Mouse (Mus musculus): ENCODE data around the gene Pth2. TPM values are rescaled to one million over a fixed set of nuclear protein-coding genes. Genes with fewer than 3 reads are reported as not detected.
A peak's percentile ranks its signal among the peaks of the same experiment; 100 is the strongest.
"Not testable (repeated sequence)": the region's sequence is repeated elsewhere in the genome, so short reads cannot be mapped to it uniquely, and the experiment has no call there.

Gene Pth2
- total RNA-seq, 2 experiments from 2014 or later = not detected

DNA sequence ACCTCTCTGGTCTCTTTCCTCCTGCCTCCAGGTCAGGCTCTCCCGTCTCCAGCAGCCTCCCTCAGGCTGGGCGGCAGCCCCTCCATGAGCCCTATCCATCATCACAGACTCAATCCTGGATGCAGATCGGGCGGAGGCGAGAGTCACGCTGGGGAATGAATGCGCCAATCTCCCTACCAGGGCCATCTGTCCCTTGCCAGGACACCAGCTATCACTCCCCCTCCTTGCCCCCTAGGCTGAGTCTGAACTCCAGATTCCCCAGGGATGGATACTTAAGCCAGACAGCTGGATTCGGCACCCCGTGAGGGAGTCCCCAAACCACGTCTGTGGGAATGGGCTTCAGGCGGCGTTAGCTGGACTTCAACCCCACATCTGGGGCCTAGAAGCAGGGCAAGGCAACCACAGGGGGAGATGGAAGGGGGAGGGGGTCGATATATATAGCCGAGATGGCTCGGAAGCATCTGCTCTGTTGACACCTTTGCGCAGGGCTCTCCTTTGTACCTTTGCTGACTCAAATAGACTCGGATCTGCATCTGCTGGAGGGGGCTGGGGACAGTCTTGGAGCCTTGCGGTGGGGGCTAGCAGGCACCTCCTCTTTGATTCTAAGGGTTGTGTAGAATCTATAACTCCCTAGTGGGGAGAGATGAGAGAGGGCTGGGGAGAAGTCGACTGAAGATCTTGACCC, 12.9 kb upstream of the Pth2 start:
- no peak for DNase-seq (ENCODE audit: low spot score)
- intact Hi-C loops (cut with DNase I) = no loop called here

DNA sequence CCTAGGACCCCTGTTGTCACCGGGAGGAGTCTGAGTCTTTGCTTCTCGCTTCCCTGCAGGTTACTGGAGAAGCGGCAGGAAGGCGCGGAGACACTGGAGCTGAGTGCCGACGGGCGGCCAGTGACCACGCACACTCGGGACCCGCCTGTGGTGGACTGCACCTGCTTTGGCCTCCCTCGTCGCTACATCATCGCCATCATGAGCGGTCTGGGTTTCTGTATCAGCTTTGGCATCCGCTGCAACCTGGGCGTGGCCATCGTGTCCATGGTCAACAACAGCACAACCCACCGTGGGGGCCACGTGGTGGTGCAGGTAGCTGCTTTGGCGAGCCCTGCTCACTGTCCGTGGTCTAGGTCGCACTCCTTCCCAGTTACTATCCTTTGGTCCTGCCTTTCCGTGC, 12.1 kb upstream of the Pth2 start:
- no peak for DNase-seq (ENCODE audit: low spot score)
- intact Hi-C loops (cut with DNase I) = no loop called here

DNA sequence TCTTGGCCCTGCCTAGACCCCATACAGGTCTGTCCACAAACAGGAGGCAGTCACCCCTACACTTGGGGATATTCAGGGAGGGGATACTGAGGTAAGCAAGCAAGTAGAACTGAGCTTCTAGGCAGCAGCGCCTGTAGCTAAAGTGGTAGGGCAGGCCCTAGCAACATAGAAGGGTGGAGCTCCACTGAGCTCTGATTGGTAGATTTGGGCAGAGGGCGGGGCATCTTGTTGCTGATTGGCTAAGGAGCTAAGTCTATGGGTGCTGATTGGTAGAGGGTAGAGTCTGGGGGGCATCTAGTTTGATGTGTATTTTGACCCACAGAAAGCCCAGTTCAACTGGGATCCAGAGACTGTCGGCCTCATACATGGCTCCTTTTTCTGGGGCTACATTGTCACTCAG, 11.3 kb upstream of the Pth2 start:
- DNase-seq (ENCODE audit: low spot score) = no peak
- intact Hi-C loops (cut with DNase I) = no loop called here

DNA sequence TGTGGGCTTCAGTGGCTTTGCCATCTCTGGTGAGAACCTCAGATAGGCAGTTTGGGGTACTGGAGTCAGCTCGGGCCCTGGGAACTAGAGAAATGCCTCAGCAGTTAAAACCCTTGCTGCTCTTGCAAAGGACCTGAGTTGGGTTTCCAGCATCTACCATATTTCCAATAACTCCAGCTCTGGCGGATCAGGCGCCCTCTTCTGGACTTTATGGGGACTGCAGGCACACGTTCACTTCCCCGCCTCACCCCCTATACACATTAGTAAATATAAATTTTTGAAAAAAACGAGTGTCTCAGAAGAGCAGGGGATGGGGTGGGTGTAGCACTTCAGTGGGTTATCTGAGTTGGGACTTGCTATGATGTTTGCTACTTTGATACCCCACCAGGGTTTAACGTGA, 7.8 kb upstream of the Pth2 start:
- no peak for DNase-seq (ENCODE audit: low spot score)
- intact Hi-C loops (cut with DNase I) = no loop called here

DNA sequence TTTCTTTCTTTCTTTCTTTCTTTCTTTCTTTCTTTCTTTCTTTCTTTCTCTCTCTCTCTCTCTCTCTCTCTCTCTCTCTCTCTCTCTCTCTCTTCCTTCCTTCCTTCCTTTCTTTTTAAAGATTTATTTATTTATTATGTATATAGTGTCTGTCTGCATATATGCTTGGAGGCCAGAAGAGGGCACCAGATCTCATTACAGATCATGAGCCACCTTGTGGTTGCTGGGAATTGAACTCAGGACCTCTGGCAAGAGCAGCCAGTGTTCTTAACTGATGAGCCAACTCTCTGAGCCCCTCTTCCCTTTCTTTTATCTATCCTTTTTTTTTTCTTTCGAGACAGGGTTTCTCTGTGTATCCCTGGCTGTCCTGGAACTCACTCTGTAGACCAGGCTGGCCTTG, 7.0 kb upstream of the Pth2 start:
- DNase-seq (ENCODE audit: low spot score); intact Hi-C loops (cut with DNase I): not testable (repeated sequence)

DNA sequence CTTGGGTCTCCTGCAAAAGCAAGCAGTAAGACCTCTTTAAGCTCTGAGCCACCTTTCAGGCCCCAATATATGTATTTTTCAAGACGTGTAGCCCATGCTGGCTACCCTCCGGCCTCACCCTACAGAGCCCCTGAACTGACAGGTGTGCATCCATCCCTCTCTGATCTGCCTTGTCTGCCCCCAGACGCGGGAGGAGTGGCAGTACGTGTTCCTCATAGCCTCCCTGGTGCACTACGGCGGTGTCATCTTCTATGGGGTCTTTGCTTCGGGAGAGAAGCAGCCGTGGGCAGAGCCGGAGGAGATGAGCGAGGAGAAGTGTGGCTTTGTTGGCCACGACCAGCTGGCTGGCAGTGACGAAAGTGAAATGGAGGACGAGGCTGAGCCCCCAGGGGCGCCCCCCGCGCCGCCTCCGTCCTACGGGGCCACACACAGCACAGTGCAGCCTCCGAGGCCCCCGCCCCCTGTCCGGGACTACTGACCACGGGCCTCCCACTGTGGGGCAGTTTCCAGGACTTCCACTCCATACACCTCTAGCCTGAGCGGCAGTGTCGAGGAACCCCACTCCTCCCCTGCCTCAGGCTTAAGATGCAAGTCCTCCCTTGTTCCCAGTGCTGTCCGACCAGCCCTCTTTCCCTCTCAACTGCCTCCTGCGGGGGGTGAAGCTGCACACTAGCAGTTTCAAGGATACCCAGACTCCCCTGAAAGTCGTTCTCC, 6.1 kb upstream of the Pth2 start:
- no peak for DNase-seq (ENCODE audit: low spot score)
- intact Hi-C loops (cut with DNase I) = no loop called here

DNA sequence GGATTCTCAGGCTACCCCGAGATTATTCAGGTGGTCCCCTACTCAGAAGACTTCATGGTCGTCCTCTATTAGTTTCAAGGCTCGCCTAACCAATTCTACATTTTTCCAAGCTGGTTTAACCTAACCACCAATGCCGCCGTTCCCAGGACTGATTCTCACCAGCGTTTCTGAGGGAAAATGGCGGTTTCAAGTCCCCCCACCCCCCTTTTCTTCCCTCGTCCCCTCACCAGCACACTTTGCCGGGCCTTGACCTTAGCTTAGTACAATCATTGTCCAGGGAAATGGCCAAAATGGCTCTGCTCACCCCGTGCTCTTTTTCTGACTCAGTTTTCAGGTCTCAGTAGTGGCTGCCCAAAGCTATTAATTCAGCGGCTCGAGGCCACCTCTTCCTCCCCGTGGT, 5.4 kb upstream of the Pth2 start:
- intact Hi-C loops (cut with DNase I) = no loop called here
- DNase-seq (ENCODE audit: low spot score) = no peak

DNA sequence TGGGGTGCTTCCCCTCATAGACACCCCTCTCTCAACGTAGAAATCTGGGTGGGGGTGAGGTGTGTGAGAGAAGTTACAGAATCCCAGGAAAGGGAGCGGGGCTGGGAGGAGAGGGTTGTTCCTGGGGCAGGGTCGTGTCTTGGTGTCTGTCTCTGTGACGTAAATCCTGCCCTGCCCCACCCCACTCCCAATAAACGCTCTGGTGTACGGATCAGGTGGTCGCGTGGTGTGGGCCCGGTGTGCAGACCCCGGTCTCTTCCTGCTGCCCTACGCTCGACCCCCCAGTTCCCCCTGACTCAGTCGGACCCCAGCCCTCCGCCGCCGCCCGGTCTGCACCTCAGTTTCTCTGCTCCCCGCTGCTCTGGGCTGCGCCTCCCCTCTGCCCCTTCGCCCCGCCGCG, 4.9 kb upstream of the Pth2 start:
- intact Hi-C loops (cut with DNase I) = no loop called here
- DNase-seq (ENCODE audit: low spot score) = no peak

DNA sequence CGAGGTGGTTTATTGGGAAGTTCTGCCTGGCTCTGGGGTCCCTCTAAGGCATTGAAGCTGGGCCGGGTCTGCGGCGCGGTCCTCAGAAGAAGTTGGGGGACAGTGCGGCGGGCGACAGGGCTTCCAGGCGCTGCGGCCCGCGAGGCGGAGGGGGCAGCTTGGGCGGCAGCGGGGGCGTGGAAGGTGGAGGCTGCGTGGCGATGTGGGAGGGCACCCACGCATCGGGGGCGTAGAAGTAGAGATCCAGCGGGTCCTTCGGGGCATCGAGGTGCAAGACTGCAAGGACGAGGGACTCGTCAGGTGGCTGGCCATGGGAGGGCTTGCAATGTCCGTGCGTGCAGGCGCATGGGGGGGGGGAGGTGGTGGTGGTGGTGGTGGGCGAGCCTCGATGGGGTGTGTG, 4.4 kb upstream of the Pth2 start:
- DNase-seq (ENCODE audit: low spot score) = no peak
- intact Hi-C loops (cut with DNase I) = no loop called here

DNA sequence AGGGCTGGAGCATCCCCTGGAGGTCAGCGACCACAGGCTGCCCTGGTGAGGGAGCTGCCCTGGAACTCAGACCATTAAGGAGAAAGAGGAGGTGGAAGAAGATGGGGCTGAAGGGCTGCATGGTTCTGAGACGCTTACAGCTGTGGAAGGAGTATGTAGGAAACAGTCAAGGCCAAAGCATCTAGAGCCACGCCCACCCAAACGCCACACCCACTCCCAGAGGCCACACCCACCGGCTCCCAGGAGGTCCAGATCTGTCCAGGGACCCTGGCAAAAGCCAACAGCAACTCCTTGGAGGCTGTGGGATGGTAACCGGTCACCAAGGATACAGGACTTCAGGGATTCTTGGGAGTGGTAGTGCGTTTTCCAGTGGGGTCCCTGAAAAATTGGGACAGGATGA, 2.2 kb upstream of the Pth2 start:
- no peak for DNase-seq (ENCODE audit: low spot score)
- intact Hi-C loops (cut with DNase I) = no loop called here

DNA sequence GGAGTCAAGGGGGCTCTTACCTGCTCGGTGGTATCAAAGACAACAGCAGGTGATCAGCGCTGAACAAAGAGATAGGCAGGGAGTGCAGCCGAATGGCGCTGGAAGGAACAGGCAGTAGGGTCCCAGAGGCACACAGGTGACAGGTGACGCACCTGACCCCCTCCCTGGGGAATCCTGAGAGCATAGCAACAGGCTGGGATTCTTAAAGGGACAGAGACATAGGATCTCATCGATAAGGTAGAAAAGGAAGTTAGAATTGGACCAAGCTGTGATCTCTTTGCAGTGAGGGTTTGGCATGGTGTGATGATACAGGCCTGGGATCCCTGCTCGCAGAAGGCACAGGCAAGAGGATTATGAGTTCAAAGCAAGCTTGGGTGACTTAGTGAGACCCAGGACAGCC, 1.3 kb upstream of the Pth2 start, which contains the start of gene Gfy:
Gene Gfy, minus strand, starts transcription at position 101 of the 400 bp plus-strand sequence.
- intact Hi-C loops (cut with DNase I) = no loop called here
- DNase-seq (ENCODE audit: low spot score) = no peak

DNA sequence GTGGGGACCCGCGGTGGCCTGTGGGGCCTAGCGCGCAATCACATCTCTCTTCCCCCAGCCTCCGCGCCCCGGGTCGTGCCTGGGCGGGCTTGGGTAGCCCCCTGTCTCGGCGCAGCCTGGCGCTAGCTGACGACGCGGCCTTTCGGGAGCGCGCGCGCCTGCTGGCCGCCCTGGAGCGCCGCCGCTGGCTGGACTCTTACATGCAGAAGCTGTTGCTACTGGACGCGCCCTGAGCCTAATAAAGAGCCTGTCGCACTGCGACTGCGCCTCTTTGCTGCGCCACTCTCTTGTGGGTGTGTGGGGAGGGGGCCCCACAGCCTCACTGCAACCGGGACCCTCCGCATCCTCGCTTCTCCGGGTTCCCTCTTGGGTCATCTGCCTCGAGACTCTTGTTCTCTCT, 745 bp downstream of the Pth2 start:
- intact Hi-C loops (cut with DNase I) = no loop called here
- DNase-seq (ENCODE audit: low spot score) = no peak

DNA sequence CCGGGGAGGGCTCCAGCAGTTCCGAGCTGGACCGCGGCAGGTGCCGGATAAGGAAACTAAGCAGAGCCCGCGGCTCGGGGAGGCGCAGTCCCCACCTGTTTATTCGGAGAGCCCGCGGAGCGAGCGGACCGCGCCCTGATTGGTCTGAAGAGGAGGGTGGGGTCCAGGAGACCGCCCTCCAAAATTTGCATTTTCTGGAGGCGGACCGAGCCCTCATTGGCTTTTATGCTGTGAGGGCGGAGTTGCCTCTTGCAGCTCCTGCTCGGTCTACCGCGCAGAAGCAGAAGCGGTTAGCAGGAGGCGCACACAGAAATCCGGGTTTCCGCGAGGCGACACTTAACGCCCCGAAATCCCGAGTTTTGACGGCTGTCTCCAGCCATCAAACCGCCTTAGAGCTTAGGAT, 1.4 kb downstream of the Pth2 start:
- peak; percentile 80 for DNase-seq (ENCODE audit: low spot score)
- intact Hi-C loops (cut with DNase I) = no loop called here

DNA sequence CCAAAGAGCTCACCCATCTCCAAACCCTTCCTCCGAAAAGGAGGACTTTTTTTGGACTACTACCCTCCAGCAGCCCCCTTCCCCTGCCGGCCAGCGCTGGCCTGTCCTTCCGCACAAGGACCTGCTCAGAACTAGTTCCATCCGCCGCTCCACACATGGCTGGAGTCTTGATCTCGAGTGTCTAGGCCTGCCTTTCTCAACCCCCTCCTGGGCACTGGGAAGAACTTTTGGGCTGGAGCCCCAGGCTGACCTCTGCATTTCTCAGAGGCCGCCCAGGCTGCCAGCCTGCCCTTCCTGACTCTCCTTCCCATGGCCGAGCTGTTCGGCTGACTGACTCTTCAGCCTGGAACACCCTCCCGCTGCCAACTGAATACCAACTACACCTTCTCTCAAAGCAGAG, 1.8 kb downstream of the Pth2 start:
- intact Hi-C loops (cut with DNase I) = no loop called here
- no peak for DNase-seq (ENCODE audit: low spot score)

DNA sequence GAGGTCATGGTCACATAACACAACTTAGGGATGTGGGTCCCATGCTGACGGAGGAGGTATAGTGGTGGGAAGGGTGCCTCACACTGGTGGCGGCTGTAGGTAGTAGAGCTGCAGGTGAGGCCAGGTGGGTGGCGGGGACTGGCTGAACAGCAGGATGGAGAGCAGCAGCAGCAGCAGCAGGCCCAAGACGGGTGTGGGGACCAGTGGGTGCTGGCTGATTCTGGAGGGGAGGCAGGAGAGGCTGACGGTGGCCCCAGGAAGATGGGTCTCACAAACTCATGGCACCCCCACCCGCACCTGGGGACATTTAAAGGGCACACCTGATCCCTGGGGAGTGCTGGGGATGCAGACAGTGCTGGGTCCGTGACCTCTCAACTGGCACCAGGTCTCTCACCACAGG, 2.9 kb downstream of the Pth2 start:
- no peak for DNase-seq (ENCODE audit: low spot score)
- intact Hi-C loops (cut with DNase I) = no loop called here

DNA sequence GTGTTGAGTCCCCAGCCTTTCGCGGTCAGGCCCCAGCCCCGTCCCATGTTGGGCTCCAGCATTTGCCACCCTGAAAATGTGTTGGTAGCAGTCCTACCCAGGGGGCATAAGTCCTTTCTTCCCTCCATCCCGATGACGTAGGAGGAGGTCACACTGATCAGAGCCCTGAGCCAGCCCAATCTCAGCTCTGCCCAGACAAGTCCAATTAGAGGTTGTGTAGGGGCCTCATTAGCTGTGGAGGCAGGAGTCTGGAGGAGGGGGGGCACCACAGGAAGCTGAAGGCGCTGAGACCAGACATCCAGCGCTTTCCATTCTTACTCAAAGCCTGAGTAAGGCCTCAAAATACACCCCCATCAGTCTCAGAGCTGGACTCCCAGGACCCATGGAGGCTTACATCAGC, 5.1 kb downstream of the Pth2 start:
- intact Hi-C loops (cut with DNase I) = no loop called here
- DNase-seq (ENCODE audit: low spot score) = no peak

DNA sequence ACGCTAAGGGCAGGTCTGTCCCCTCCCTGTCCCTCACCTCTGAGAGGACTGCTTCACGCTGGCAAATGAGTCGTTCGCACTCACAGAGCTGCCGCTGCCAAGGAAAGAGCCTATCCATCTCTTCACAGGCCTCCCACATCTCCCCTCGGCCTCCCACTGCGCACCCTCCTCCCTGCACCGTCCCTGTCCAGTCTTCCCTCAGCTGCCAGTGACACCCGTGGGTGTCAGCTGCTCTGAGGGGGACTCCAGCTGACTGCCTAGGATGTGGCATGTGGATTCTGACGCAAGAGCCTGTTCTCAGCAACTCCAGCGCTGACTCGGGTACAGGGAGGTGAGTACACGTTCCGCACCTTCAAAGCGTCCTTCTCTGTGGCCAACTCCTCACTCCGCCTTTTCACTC, 8.8 kb downstream of the Pth2 start:
- no peak for DNase-seq (ENCODE audit: low spot score)
- intact Hi-C loops (cut with DNase I) = no loop called here

DNA sequence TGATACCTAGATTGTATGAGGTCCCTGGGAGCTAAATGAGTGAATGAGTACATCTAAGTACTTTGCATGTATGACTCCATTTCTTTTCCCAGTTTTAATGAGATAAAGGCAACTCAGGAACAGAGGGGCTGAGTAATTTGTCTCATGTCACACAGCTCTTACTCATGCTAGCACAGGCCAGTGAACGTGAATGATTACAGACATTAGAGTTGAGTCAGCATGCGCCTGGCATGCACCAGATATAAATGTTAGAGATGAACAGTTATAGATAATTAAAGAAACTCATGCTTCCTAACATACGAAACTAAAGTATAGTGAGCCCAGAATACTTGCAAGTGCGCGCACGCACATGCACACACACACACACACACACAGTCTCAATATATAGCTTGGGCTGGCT, 9.4 kb downstream of the Pth2 start:
- intact Hi-C loops (cut with DNase I) = no loop called here

DNA sequence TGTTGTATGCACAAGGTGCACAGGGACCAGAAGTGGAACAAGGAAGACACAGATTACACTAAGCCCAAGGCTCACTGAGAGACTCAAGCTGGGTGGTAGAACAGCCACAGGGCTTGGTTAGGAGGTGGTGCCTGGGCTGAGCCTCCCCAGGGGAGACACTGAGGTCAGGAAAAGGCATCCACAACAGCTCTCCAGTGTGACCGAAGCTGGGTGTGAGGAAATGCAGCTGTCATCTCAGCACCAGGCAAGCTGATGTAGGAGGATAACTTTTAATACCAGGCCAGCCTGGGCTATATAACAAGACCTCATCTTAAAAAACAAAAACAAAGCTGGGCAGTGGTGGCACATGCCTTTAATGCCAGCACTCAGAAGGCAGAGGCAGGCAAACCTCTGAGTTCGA, 10.4 kb downstream of the Pth2 start:
- intact Hi-C loops (cut with DNase I) = no loop called here

More for the DNA sequence above, 9.4 kb downstream of the Pth2 start:
- no peak for DNase-seq (ENCODE audit: low spot score)

DNA sequence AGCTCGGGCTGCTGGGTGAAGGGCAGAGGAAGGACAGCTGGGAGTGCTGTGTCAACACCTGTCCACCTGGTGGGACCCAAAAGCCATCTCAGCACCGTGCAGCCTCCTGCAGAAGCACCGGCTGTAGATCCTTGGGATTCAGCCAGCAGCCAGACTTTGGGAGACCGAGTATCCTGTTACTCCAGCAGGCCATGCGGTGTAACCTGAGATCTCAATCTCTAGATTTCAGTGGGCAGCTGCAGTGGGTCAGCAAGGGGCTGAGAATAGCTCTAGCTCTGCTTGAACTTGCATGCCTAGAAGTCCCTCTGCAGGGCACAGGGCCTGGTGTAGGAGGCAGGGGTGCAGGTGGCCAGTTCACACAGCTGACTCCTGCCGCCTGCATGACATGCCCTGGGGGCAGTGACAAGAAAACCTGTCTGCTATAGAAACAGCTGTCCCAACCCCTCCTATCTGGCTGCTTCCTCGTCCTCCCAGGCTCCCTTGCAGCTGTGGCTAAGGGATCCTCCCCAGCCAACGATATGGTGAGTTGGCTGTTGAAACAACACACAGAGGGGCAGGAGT, 11.1 kb downstream of the Pth2 start:
- intact Hi-C loops (cut with DNase I) = no loop called here

More for the DNA sequence above, 10.4 kb downstream of the Pth2 start:
- DNase-seq (ENCODE audit: low spot score) = no peak

DNA sequence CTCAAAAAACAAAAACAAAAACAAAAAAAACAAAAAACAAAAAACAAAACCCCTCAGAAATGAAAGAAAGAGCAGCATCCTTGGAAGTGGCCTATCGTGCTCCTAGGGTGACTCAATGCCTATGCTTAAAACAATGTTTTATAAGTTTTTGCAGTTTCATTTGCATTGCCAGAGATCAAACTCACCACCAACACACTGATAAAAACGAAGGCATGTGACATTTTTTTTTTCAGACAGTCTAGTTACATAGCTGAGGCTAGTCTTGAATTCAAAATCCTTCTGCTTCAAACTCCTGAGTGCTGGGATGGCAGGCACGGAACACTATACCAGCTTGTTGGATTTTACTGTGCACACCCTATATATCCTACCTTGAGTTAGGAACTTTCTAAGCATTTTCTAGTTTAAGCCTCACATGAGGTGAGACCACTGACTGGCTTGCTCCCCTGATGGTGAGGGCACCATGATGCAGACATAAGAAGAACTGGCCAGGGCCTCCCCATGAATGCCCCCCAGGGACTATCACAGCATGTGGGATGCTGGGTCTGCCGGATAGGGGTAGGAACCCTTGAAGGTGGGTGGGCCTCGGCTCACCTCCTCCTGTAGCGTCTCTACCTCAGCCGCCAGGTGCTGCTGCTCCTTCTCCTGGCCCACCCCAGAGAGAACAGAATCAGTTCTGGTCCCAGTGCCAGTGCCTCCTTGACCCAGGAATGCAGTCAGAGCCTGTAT, 12.0 kb downstream of the Pth2 start:
- intact Hi-C loops (cut with DNase I) = no loop called here
- no peak for DNase-seq (ENCODE audit: low spot score)

More for the DNA sequence above, 11.1 kb downstream of the Pth2 start:
- DNase-seq (ENCODE audit: low spot score) = no peak

All from heart, postnatal 25 days (tissue).